Mouse (Mus musculus): ENCODE data around the gene Fpr2.

GRCm38 (mm10) chr17:17899268-17899667, 11.6 kb downstream of the Fpr2 start:
- TF ChIP-seq CTCF (IDR thresholded peaks at IDR 0.05; ENCODE audit: low read depth, low read length) = no peak
- TF ChIP-seq POLR2A (IDR thresholded peaks at IDR 0.05; ENCODE audit: extremely low read depth, insufficient read depth, low read length) = no peak
